Mouse (Mus musculus) lung, embryonic 15.5 days (tissue): ENCODE data around the gene Surf2. TPM values are rescaled to one million over a fixed set of nuclear protein-coding genes. Genes with fewer than 3 reads are reported as not detected.

ENCODE experiments used
- polyA plus RNA-seq: library from polyadenylated mRNA; unstranded; fragments of >200 nt; fragmentation: Nextera tagmentation; extraction: Ambion mirVana; gene quantifications from 2 replicates; pipeline ENCODE4 v1.2.1, GENCODE M21; 2015

Surf2 gene
- polyA plus RNA-seq, 1 experiment from 2014 or later = 38.3 TPM

Other genes with a start within 250 kb of the Surf2 start
- gene Lcn4, start 245.1 kb upstream of the Surf2 start, polyA plus RNA-seq = not detected in 2 replicates
- gene Abo, start 51.4 kb upstream of the Surf2 start, polyA plus RNA-seq = not detected in 2 replicates
- 26.2 and 27.3 TPM in 2 replicates for gene Surf6, start 13.5 kb upstream of the Surf2 start, polyA plus RNA-seq
- gene Med22, start 5.7 kb upstream of the Surf2 start, polyA plus RNA-seq = 52.0 and 53.7 TPM in 2 replicates
- gene Rpl7a, start 5.6 kb upstream of the Surf2 start, polyA plus RNA-seq = 614 and 640 TPM in 2 replicates
- gene Surf1, start 163 bp downstream of the Surf2 start, polyA plus RNA-seq = 52.4 and 56.8 TPM in 2 replicates
- gene Surf4, start 17.6 kb downstream of the Surf2 start, polyA plus RNA-seq = 222 and 225 TPM in 2 replicates
- gene Stkld1, start 17.7 kb downstream of the Surf2 start, polyA plus RNA-seq = 0.31 TPM in 1 of 2 replicates, not detected in the other
- 43.0 and 44.7 TPM in 2 replicates for gene Rexo4, start 48.0 kb downstream of the Surf2 start, polyA plus RNA-seq
- gene Adamts13, start 57.0 kb downstream of the Surf2 start, polyA plus RNA-seq = 0.09 TPM in 1 of 2 replicates, not detected in the other
- 59.0 and 60.9 TPM in 2 replicates for gene Cacfd1, start 93.6 kb downstream of the Surf2 start, polyA plus RNA-seq
- 0.48 and 0.77 TPM in 2 replicates for gene Slc2a6, start 111.6 kb downstream of the Surf2 start, polyA plus RNA-seq
- 0.49 and 0.76 TPM in 2 replicates for gene Mymk, start 155.8 kb downstream of the Surf2 start, polyA plus RNA-seq
- gene Adamtsl2, start 163.0 kb downstream of the Surf2 start, polyA plus RNA-seq = 20.5 and 27.4 TPM in 2 replicates
- gene Fam163b, start 226.1 kb downstream of the Surf2 start, polyA plus RNA-seq = 0.69 and 0.70 TPM in 2 replicates
- 0.34 and 2.4 TPM in 2 replicates for gene Dbh, start 248.9 kb downstream of the Surf2 start, polyA plus RNA-seq